Mouse (Mus musculus): ENCODE results near the gene Per1. TPM values are rescaled to one million over a fixed set of nuclear protein-coding genes. Genes with fewer than 3 reads are reported as not detected.

The Per1 gene
- polyA plus RNA-seq, 1 experiment, result 4.5 TPM

GRCm38 (mm10) chr11:69151004-69151403, 56.0 kb downstream of the Per1 start:
- H3K36me3 ChIP-seq (ENCODE audit: control insufficient read depth, insufficient read depth), result no peaks in the 10 kb centered on the region
- no peak overlapping the region for H3K4me3 ChIP-seq (ENCODE audit: insufficient read depth, poor library complexity, severe bottlenecking)
- H3K79me3 ChIP-seq (ENCODE audit: low read depth), result no peaks in the 10 kb centered on the region
- H3ac ChIP-seq (ENCODE audit: control insufficient read depth, insufficient read length, low read depth), result no peak overlapping the region
- H3K79me2 ChIP-seq (ENCODE audit: control insufficient read depth, insufficient read depth), result no peaks in the 10 kb centered on the region
- TF ChIP-seq MYOG (IDR thresholded peaks at IDR 0.05; ENCODE audit: control insufficient read depth, extremely low read depth, insufficient read length) (no peak), CEBPB (IDR thresholded peaks at IDR 0.05; ENCODE audit: low read depth) (no peak), CTCF (IDR thresholded peaks at IDR 0.05; ENCODE audit: control insufficient read depth, insufficient read depth, insufficient read length) (no peak), MAX (IDR thresholded peaks at IDR 0.05) (no peak), FOSL1 (IDR thresholded peaks at IDR 0.05; ENCODE audit: insufficient read depth, low read length, poor library complexity, severe bottlenecking) (no peak), MYOD1 (IDR thresholded peaks at IDR 0.05; ENCODE audit: control insufficient read depth, insufficient read length, low read depth) (no peak), USF1 (IDR thresholded peaks at IDR 0.05; ENCODE audit: low read depth) (no peak)
- H3K27me3 ChIP-seq (ENCODE audit: control insufficient read depth, insufficient read depth, insufficient read length), result peaks cover 28% of the 10 kb centered on the region

- H3K4me3 ChIP-seq (ENCODE audit: insufficient read depth, poor library complexity, severe bottlenecking), result no peak overlapping the region
- H3K79me2 ChIP-seq (ENCODE audit: control insufficient read depth, insufficient read depth), result no peaks in the 10 kb centered on the region
- H3K27me3 ChIP-seq (ENCODE audit: control insufficient read depth, insufficient read depth, insufficient read length), result peaks cover 34% of the 10 kb centered on the region
- no peaks in the 10 kb centered on the region for H3K36me3 ChIP-seq (ENCODE audit: control insufficient read depth, insufficient read depth)
- no peaks in the 10 kb centered on the region for H3K79me3 ChIP-seq (ENCODE audit: low read depth)
- TF ChIP-seq CTCF (IDR thresholded peaks at IDR 0.05; ENCODE audit: control insufficient read depth, insufficient read depth, insufficient read length) (no peak), MYOG (IDR thresholded peaks at IDR 0.05; ENCODE audit: control insufficient read depth, extremely low read depth, insufficient read length) (no peak), USF1 (IDR thresholded peaks at IDR 0.05; ENCODE audit: low read depth) (no peak), CEBPB (IDR thresholded peaks at IDR 0.05; ENCODE audit: low read depth) (no peak), FOSL1 (IDR thresholded peaks at IDR 0.05; ENCODE audit: insufficient read depth, low read length, poor library complexity, severe bottlenecking) (no peak), MYOD1 (IDR thresholded peaks at IDR 0.05; ENCODE audit: control insufficient read depth, insufficient read length, low read depth) (no peak), MAX (IDR thresholded peaks at IDR 0.05) (no peak)
- H3ac ChIP-seq (ENCODE audit: control insufficient read depth, insufficient read length, low read depth), result no peak overlapping the region
These were observed 58.8 kb downstream of the Per1 start for GRCm38 (mm10) chr11:69153831-69154230.

- Histone ChIP-seq H3K79me2 (ENCODE audit: control insufficient read depth, insufficient read depth) (no peaks in the 10 kb centered on the region), H3K4me3 (ENCODE audit: insufficient read depth, poor library complexity, severe bottlenecking) (no peak overlapping the region), H3K27me3 (ENCODE audit: control insufficient read depth, insufficient read depth, insufficient read length) (peaks cover 32% of the 10 kb centered on the region), H3ac (ENCODE audit: control insufficient read depth, insufficient read length, low read depth) (no peak overlapping the region), H3K36me3 (ENCODE audit: control insufficient read depth, insufficient read depth) (no peaks in the 10 kb centered on the region), H3K79me3 (ENCODE audit: low read depth) (no peaks in the 10 kb centered on the region)
- TF ChIP-seq CEBPB (IDR thresholded peaks at IDR 0.05; ENCODE audit: low read depth), result no peak
- no peak for TF ChIP-seq USF1 (IDR thresholded peaks at IDR 0.05; ENCODE audit: low read depth)
- no peak for TF ChIP-seq CTCF (IDR thresholded peaks at IDR 0.05; ENCODE audit: control insufficient read depth, insufficient read depth, insufficient read length)
- no peak for TF ChIP-seq MYOG (IDR thresholded peaks at IDR 0.05; ENCODE audit: control insufficient read depth, extremely low read depth, insufficient read length)
- TF ChIP-seq MYOD1 (IDR thresholded peaks at IDR 0.05; ENCODE audit: control insufficient read depth, insufficient read length, low read depth), result no peak
- TF ChIP-seq FOSL1 (IDR thresholded peaks at IDR 0.05; ENCODE audit: insufficient read depth, low read length, poor library complexity, severe bottlenecking), result no peak
- no peak for TF ChIP-seq MAX (IDR thresholded peaks at IDR 0.05)
These were observed 60.3 kb downstream of the Per1 start for GRCm38 (mm10) chr11:69155351-69155750.

GRCm38 (mm10) chr11:69156800-69157199, 61.8 kb downstream of the Per1 start, which contains the start of gene Alox12b:
TSS of gene Alox12b (plus strand) at chr11:69156989.
- Histone ChIP-seq H3K4me3 (ENCODE audit: insufficient read depth, poor library complexity, severe bottlenecking) (no peak within 1 kb of the TSS), H3K79me3 (ENCODE audit: low read depth) (no peaks in the 10 kb centered on the region), H3K79me2 (ENCODE audit: control insufficient read depth, insufficient read depth) (no peaks in the 10 kb centered on the region), H3K36me3 (ENCODE audit: control insufficient read depth, insufficient read depth) (no peaks in the 10 kb centered on the region), H3K27me3 (ENCODE audit: control insufficient read depth, insufficient read depth, insufficient read length) (peaks cover 36% of the 10 kb centered on the region), H3ac (ENCODE audit: control insufficient read depth, insufficient read length, low read depth) (no peak within 1 kb of the TSS)
- TF ChIP-seq MYOD1 (IDR thresholded peaks at IDR 0.05; ENCODE audit: control insufficient read depth, insufficient read length, low read depth) (no peak), USF1 (IDR thresholded peaks at IDR 0.05; ENCODE audit: low read depth) (no peak), FOSL1 (IDR thresholded peaks at IDR 0.05; ENCODE audit: insufficient read depth, low read length, poor library complexity, severe bottlenecking) (no peak), CEBPB (IDR thresholded peaks at IDR 0.05; ENCODE audit: low read depth) (no peak), MYOG (IDR thresholded peaks at IDR 0.05; ENCODE audit: control insufficient read depth, extremely low read depth, insufficient read length) (no peak), CTCF (IDR thresholded peaks at IDR 0.05; ENCODE audit: control insufficient read depth, insufficient read depth, insufficient read length) (no peak)

Other genes with a start within 250 kb of the Per1 start
- gene Ndel1, start 223.4 kb upstream of the Per1 start, polyA plus RNA-seq (2012; fragmentation: generic; extraction: Trizol), result 27.9 TPM
- gene Rnf222, start 206.7 kb upstream of the Per1 start, polyA plus RNA-seq (2012; fragmentation: generic; extraction: Trizol), result not detected
- gene Rpl26, start 193.6 kb upstream of the Per1 start, polyA plus RNA-seq (2012; fragmentation: generic; extraction: Trizol), result 625 TPM
- not detected for gene Odf4, start 168.1 kb upstream of the Per1 start, polyA plus RNA-seq (2012; fragmentation: generic; extraction: Trizol)
- 0.25 TPM for gene Arhgef15, start 137.7 kb upstream of the Per1 start, polyA plus RNA-seq (2012; fragmentation: generic; extraction: Trizol)
- 0.88 TPM for gene Slc25a35, start 127.1 kb upstream of the Per1 start, polyA plus RNA-seq (2012; fragmentation: generic; extraction: Trizol)
- 76.2 TPM for gene Rangrf, start 120.0 kb upstream of the Per1 start, polyA plus RNA-seq (2012; fragmentation: generic; extraction: Trizol)
- 22.2 TPM for gene Pfas, start 86.8 kb upstream of the Per1 start, polyA plus RNA-seq (2012; fragmentation: generic; extraction: Trizol)
- 35.0 TPM for gene Ctc1, start 79.3 kb upstream of the Per1 start, polyA plus RNA-seq (2012; fragmentation: generic; extraction: Trizol)
- 76.6 TPM for gene Aurkb, start 49.6 kb upstream of the Per1 start, polyA plus RNA-seq (2012; fragmentation: generic; extraction: Trizol)
- 14.3 TPM for gene Borcs6, start 35.5 kb upstream of the Per1 start, polyA plus RNA-seq (2012; fragmentation: generic; extraction: Trizol)
- gene Tmem107, start 24.4 kb upstream of the Per1 start, polyA plus RNA-seq (2012; fragmentation: generic; extraction: Trizol), result 41.9 TPM
- gene Vamp2, start 6.7 kb upstream of the Per1 start, polyA plus RNA-seq (2012; fragmentation: generic; extraction: Trizol), result 20.9 TPM
- 0.06 TPM for gene Hes7, start 25.2 kb downstream of the Per1 start, polyA plus RNA-seq (2012; fragmentation: generic; extraction: Trizol)
- 0.21 TPM for gene 9130213A22Rik, start 27.4 kb downstream of the Per1 start, polyA plus RNA-seq (2012; fragmentation: generic; extraction: Trizol)
- 0.14 TPM for gene Aloxe3, start 30.7 kb downstream of the Per1 start, polyA plus RNA-seq (2012; fragmentation: generic; extraction: Trizol)
- gene Alox12b, start 61.8 kb downstream of the Per1 start, polyA plus RNA-seq (2012; fragmentation: generic; extraction: Trizol), result not detected
- 0.06 TPM for gene Alox8, start 102.6 kb downstream of the Per1 start, polyA plus RNA-seq (2012; fragmentation: generic; extraction: Trizol)
- not detected for gene Gucy2e, start 141.8 kb downstream of the Per1 start, polyA plus RNA-seq (2012; fragmentation: generic; extraction: Trizol)
- gene Cntrob, start 228.6 kb downstream of the Per1 start, polyA plus RNA-seq (2012; fragmentation: generic; extraction: Trizol), result 9.9 TPM
- gene Trappc1, start 228.8 kb downstream of the Per1 start, polyA plus RNA-seq (2012; fragmentation: generic; extraction: Trizol), result 114 TPM
- 3.2 TPM for gene Kcnab3, start 231.0 kb downstream of the Per1 start, polyA plus RNA-seq (2012; fragmentation: generic; extraction: Trizol)
- gene Rnf227, start 245.2 kb downstream of the Per1 start, polyA plus RNA-seq (2012; fragmentation: generic; extraction: Trizol), result 3.9 TPM

All from C2C12 (cell line).